Mouse (Mus musculus) gonadal fat pad, adult 2 months (tissue): Measurements from ENCODE around the gene Tpbgl. TPM values are rescaled to one million over a fixed set of nuclear protein-coding genes. Genes with fewer than 3 reads are reported as not detected.

ENCODE experiments used
- DNase-seq: peaks from one replicate; pipeline ENCODE4 v3.0.0-alpha.2; 2012; ENCODE audit warnings: low read depth
- polyA plus RNA-seq: library from polyadenylated mRNA; depleted of rRNA; stranded (reverse); fragments of >200 nt; gene quantifications from 2 replicates; pipeline ENCODE4 v1.2.3, GENCODE M21; 2012; rRNA removed

The Tpbgl gene
- polyA plus RNA-seq: 3.2 TPM in 2 replicates

GRCm38 (mm10) chr7:99626376-99627270, at the start of gene Tpbgl:
Tpbgl (minus strand) TSS chr7:99627103.
- no peak for DNase-seq

DNA sequence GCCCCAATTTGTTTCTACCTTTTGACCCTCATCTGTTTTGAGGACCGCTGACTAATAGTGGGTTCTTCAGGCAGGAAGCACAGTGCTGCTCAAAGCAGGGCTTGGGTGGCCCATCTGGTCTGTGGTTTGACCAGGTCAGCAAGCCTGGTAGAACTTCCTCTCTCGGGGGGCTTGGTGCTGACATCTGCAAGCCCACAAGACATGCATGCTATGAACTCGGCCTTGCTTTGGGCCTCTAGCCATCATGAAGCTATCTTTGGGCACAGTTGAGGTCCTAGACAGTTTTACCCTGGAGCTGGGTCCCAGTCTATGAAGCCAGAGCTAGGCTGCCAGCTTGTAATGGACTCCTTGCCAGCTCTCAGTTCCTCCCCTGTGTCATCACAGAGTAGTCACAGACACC, 48.0 kb upstream of the Tpbgl start:
- no peak for DNase-seq

DNA sequence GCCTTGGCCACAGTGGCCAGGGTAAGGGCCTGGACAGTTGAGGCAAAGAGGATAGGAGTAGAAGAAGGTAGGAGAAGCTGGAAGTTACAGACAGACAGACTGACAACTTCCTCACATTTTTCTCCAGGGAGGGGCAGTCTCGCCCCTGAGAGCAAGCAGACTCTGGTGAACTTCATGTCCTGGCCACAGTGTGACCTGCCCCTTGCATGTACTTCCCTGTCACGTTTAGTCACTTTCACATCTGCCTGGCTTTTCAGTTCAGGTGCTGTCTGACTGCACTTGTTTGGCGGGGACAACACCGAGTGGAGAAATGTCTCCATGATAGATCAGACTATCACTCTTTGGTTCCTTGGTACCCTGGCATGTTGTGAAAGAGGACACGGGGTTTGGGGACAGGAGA, 47.3 kb upstream of the Tpbgl start:
- DNase-seq: no peak

DNA sequence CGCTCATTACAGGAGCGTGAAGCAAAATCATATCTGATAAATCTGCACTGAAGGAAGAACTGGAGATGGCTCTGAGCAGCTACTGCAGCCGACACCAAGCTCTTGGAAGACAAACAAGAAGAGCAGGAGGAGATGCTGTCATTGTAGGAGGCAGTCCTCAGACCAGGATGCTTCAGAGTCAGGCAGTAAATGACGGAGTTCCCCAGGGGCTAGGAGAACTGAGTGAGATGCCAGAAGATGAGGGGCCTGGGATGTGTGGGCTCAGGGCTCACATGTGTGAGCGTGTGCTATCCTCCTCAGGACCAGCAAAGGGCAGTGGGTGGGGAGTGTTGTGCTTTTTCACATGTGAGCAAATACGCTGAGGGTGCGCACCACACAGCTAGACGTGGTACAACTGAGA, 46.3 kb upstream of the Tpbgl start:
- no peak for DNase-seq

DNA sequence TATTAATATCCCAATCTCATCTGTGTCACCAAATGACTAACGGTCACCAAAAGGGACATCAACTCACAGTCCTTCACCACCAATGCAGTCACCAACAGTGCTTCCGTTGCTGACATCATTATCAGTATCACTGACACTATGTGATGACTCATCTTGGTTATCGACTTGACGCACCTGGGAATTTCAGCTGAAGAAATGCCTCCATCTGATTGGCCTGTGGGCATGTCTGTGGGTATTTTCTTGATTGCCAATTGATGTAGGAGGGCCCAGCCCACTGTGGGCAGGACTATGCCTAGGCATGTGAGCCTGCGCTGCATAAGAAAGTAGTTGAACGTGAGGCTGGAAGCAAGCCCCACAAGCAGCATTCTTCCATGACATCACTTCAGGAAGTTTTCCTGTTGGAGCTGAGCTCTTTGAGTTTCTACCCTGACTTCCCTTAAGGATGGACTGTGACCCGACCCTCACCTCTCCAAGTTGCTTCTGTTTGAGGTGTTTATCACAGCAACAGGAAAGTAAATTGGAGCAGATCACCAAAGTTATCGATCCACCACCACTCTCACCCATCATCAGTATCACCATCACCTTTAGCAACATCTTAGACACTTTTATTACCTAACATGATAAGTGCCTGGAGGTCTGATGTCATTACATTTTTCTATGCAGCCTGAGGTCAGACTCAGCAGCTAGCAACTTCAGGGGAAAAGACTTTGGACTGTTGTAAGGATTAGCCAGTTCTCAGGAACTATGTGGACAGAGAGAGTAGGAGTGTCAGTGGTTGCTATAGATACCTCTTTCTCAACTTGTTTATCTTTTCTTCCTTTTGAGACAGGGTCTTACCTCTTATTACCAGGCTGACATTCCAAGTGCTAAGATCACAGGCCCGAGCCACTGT, 44.9 kb upstream of the Tpbgl start:
- DNase-seq: no peak

GRCm38 (mm10) chr7:99670915-99671314, 44.0 kb upstream of the Tpbgl start:
- no peak for DNase-seq

DNA sequence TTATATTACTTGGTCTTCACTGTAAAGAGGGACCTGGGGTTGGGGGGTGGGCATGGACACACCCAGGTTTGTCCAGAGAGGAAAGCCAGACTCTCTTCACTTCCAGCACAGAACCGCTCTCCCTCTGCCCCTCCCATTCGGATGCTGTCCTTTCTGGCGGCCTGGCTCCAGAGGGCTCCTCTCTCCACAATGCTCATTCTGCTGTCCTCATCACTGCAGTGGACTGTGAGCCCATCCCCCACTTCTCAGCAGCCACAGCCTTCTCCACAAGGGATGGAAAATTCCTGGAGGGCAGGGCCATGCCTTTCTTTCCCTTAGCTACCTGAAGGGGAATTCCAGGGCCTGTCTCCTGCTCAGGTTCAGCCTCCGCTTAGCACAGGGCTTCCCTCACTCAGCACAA, 41.9 kb upstream of the Tpbgl start:
- DNase-seq: no peak

DNA sequence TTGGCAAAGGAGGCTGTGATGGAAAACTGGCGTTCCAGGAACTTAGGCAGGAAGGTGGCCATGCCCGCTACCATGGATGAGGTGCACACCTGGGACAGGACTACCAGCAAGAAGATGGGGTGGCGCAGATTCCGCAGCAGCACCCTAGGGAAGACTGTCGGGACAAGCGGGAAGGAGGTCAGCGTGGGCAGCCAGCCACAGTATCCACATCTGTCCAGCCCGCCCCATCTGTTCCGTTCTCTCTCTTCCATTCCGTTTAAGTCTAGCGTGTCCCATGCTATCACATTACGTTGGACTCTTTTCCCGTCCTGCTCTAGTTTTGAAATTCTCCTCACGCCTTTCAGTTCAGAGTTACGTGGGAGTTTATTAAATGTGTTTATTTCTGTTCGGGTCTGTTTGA, 40.2 kb upstream of the Tpbgl start:
- DNase-seq: no peak

DNA sequence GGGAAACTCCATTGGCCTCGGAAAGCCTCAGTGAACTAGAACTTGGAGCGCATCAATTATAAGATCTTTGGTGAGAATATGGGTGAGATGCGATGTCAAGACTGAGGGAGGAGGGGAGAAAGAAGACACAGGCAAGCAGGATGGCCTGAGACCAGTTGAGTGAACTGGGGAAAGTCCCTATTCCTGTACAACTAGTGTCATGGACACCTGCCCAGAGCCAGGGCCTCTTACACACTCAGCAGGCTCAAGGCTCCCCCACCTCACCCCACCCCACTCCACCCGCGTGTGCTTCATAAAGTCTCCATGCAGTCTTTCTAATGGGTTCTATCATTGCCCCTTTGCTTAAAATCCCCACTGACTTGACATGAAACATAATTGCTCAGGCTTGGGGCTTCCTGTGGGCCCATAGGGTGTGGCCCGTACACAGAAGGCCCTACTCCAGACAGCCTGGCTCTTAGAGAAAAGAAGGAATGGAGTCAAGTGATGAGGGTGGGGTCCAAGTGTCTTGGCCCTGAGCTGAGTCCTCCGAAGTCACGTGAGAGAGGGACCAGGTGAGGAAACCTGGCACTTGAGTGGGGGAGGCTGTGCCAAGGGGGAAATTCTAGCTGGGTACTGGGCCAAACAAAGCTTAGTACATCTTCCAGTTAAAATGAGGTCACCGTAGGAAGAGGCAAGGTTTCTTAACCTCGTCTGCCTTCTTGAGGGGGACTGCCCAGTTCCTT, 39.0 kb upstream of the Tpbgl start:
- no peak for DNase-seq

- no peak for DNase-seq
Measured at GRCm38 (mm10) chr7:99664571-99665485, 37.9 kb upstream of the Tpbgl start.

DNA sequence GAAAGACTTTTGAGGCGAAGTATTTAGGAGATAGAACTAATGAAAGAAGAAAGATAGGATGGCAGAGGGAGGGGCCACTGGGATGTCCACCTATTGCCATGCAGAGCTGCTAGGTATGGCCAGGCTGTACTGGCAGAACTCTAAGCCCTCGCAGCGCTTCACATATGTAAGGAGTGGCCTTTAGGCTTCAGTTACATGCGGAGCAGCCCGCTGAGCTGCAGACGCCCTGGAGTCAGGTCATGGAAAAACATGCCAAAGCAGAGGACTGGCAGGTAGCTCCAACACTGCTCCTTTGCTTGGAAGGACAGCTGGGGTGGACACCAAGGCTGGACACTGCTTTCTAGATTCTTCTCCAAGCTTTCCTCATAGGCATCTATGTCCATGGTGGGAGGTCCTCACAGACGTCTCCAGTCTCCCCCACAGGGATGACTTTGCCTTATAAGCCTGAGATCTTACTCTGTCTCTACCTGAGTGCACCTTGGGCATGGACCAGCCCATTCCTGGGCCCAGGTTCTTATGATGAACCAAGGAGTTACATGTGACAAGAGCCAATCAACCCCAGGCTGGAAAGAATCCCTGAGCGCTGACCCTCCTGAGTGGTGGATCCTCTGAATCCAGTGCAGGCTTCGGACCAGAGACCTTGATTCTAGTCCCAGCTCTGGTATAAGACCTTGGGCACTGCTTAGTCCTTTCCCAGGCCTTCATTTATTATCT, 36.8 kb upstream of the Tpbgl start:
- no peak for DNase-seq

DNA sequence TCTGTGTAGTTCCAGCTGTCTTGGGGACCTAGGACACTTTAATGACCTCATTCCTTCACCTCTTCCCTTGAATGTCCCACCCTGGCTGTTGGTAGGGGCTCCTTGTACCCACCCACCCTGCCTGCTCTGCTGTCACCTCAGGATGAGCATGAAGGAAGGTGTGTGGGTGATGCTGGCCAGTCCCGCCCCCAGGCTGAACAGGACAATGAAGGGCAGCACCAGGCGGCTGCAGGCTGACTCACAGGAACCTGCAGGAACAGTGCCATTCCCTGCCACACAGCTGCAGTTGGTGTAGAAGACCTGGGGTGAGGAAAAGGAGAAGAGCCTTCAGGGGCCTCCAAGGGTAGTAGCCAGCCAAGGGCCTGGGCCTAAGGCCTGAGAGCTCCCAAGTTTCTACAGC, 35.4 kb upstream of the Tpbgl start:
- DNase-seq: no peak

GRCm38 (mm10) chr7:99661571-99662230, 34.8 kb upstream of the Tpbgl start:
- DNase-seq: no peak

- DNase-seq: no peak
Measured at GRCm38 (mm10) chr7:99661071-99661470, 34.2 kb upstream of the Tpbgl start.

DNA sequence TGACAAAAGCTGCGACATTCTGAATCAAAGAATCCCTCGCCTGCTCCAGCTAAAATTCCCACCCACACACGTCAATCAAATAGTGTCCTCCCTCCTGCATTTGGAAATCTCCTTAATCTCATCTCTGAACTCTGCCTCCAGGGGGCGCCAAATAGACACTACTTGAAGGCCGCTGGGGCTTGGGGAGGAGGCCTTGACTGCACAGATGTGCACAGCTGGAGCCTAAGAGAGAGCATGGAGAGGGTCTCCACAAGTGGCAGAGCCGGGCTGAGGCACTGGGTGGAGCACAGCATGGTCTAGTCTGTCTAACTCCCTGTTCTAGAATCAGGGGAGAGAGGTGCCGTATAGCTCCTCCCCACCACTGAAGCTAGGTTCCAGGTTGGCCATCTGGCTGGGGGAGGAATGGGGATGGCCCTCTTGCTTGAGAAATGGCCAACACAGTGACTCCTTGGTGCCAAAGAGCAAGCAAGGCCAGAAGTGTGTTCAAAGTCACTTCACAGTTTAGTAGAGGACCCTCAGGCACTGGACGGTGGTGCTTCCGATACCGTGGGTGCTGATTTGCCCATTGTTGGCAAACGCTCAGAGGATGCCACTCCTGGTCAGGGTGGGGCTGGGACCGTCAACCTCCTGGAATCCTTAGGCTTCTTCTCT, 32.6 kb upstream of the Tpbgl start:
- no peak for DNase-seq

DNA sequence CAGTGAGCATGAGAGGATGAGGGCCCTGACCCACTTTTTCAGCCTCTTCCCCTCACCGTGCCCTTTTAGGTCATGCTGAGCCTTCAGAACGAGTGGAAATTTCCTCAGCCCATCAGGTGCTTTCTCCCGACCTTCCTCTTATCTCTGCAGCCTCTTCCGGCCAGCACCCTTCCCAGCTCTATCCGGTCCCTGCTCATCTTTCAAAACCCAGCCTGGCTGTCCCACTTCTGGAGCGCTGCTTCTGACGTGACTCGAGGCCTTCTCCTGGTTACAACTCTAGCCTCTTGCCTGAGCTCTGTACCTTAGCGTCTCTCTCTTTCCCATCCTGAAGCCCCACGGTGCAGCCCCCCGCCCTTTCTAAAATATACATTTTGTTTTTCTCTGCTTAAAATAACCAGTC, 27.3 kb upstream of the Tpbgl start:
- DNase-seq: no peak

GRCm38 (mm10) chr7:99649585-99649984, 22.7 kb upstream of the Tpbgl start:
- no peak for DNase-seq

GRCm38 (mm10) chr7:99648623-99649022, 21.7 kb upstream of the Tpbgl start:
- no peak for DNase-seq

DNA sequence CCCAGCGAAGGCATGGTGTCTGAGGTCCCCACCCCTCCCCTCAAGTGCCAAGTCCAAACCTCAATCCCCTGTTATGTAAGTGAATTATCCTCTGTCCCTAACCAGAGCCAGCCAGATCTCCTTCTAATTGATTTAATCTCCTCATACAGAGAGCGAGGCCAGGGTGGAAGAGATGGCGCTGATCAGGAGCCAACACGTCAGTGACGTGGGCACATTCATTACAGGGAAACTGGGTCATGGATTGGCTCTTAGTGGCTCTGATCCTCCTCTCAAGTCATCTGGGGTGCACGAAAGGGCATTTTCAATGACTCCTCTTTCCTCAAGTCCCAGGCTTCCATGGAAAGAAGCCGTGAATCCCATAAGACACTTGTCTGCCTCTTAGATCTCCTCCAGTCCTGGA, 17.8 kb upstream of the Tpbgl start:
- DNase-seq: no peak
